Mouse (Mus musculus) CD8-positive naive resting alpha-beta T cell, adult 2 months (primary cell): ENCODE results near the gene Usp5.
"Not testable (repeated sequence)": the region's sequence is repeated elsewhere in the genome, so short reads cannot be mapped to it uniquely, and the experiment has no call there.

ENCODE experiments used
- DNase-seq, 2 experiments: peaks; one replicate each; pipeline ENCODE4 v3.0.0; 2022; ENCODE audit warnings: low read depth in 2 of 2, low spot score in 2 of 2

Gene Usp5

GRCm38 (mm10) chr6:124840241-124841167 is 11.2 kb upstream of the Usp5 start, which contains the start of gene Gnb3:
Gene Gnb3, minus strand, starts transcription at chr6:124840275.
- no peak for DNase-seq

GRCm38 (mm10) chr6:124839805-124840204 is 10.5 kb upstream of the Usp5 start:
- DNase-seq = no peak

GRCm38 (mm10) chr6:124836411-124836810 is 7.1 kb upstream of the Usp5 start:
- DNase-seq = no peak

- no peak for DNase-seq
These were observed 6.2 kb upstream of the Usp5 start for GRCm38 (mm10) chr6:124835531-124835930.

GRCm38 (mm10) chr6:124834512-124835081 is 5.3 kb upstream of the Usp5 start:
- no peak for DNase-seq

DNA sequence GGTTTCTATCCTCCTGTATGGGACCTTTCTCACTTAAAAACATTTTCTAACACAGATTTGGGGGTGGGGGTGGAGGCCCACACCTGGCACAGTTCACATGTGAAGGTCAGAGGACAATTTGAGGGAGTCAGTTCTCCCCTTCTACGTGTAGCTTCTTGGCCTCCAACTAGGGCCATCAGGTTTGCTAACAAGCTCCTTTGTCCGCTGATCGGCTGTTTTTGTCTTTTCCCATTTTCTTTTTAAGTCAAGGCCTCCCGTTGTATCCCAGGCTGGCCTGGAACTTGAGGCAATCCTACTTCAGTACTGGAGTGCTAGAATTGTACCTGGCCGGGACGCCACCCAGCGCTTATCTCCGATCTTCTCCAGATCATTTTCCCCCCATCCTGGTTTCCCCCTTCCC is 2.4 kb upstream of the Usp5 start:
- no peak for DNase-seq

DNA sequence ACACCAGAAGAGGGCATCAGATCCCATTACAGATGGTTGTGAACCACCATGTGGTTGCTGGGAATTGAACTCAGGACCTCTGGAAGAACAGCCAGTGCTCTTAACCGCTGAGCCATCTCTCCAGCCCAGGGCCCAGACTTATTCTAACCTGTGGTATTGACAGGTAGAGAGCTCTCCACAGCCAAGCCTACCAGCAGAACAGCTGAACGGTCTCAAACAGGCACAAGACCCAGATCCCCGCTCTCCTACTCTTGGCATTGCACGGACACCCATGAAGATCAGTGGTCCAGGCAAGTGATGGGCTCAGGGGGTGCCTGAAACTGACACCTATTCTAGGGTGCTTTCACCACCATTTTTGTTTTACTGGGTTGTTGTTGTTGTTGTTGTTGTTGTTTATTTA is 1.9 kb upstream of the Usp5 start:
- not testable (repeated sequence) for DNase-seq

- DNase-seq = peak; percentile 85 to 89
These were observed 766 bp upstream of the Usp5 start for GRCm38 (mm10) chr6:124829799-124830700.

GRCm38 (mm10) chr6:124828101-124828592 is 1.1 kb downstream of the Usp5 start:
- no peak for DNase-seq

- no peak for DNase-seq
These were observed 7.2 kb downstream of the Usp5 start for GRCm38 (mm10) chr6:124822049-124822448.

DNA sequence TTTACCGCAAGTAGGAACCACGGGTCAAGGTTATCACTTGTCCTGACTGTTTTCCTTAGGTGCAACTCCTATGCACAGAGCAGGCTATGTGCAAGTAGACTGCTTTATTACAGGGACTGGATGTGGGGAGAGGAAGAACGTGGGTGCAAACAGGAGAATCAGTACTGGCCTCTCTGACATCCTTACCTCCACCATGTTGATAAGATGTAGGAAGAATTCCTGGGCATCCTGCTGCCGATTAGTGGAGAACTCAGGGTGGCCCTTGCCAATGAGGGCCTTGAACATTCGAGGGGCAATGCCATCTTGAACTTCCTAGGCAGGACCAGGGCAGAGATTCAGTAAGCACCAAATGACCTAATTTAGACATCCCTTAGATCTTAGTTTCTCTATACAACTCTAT is 8.4 kb downstream of the Usp5 start:
- no peak for DNase-seq

DNA sequence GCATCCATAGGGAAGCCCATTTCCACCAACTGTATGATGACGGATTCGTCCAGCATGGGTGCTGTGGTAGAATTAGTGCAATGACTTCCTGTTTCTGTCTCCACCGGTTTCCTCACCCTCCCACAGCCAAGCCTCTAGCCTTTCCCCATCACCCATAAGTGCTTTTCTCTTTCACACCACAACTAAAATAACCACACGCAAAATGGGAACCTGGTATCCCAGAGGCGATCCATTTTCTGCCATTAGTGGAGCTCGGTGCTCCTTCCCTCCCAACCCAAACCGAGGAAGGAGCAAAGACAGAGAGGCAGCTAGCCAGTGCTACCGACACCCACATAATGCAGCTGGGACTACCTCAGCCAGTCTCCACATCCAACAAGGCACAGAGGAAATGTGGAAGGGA is 11.3 kb downstream of the Usp5 start:
- no peak for DNase-seq

GRCm38 (mm10) chr6:124817563-124817962 is 11.7 kb downstream of the Usp5 start:
- DNase-seq = no peak

DNA sequence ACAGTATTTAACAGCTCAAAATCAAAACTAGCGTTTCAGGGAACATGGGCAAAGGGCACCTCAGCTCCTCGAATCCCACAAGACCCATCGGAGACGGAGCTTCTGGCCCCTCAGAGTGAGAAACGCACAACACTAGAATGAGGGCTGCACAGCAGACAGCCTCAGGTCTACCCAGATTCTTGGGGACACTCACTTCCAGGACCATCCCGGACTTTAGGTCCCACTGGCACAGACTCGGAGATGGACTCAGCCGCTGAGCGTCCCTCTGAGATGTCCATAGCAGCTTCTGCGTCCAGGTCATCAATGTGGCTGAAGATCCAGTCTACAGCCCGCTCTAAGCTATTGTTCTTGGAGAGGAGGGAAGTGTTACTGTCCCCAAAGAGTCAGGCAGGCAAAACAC is 12.2 kb downstream of the Usp5 start:
- DNase-seq = no peak

GRCm38 (mm10) chr6:124816611-124817010 is 12.7 kb downstream of the Usp5 start:
- no peak for DNase-seq

DNA sequence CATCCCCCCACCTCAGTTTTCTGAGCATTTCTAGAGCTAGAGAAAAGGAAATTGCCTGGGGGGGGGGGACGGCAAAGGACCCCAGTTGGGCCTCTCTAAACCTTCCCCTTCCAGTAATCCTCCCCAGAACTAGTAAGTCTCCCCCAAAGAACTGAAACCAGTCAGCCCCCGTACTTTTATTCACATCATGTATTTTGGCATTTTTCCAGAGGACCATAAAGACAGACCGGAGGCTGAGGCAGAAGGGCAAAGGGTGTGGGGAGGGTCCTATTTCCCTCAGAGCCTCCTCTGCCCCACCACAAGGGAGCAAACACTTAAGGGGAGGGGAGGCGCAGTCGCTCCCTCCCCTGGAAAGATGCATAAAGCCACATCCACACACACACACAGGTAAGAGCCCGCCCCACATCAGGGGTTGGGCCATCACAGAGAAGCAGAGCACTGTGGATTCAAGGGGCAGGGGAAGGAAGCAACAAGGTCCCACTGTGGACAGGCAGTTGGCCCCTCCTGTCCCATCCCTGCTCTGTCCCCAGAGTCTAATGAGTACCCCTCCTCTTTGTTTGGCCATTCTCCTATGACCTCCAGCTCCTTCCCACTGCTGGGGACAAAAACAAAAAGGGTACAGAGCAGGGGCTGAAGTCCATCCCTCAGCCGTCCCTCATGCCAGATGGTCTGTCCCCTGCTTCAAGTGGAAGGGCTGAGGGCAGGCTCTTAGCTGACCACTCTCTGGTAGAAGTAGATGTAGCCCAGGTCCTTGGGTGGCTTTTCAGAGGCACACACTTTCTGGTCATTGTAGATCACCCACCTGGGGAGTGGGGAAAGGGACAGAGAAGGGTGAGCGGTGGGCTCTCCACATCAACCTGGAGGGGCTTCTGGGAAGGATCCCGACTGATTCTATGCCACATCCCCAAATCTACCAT is 14.2 kb downstream of the Usp5 start:
- DNase-seq = no peak

GRCm38 (mm10) chr6:124814448-124814847 is 14.8 kb downstream of the Usp5 start:
- no peak for DNase-seq

DNA sequence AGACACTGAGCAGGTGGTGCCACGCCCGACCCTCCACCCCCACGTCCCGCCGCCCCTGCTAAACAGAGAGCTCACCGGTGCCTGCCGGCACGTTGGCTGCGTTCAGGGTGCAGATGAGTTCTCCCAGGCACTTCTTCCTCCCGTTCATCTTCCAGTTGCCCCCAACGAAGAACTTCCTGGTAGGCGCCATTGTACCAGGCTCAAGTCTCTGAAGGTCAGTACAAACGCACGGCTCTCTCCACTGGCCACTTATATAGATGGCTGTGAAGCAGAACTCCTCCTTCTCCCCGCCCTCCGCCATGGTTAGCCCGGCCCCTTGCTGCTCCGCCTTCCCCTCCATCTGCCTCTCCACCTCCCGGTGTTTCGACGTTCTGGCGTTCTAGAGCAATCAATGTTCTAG is 15.4 kb downstream of the Usp5 start, which contains the start of gene Tpi1:
Gene Tpi1 (minus strand): TSS at position 364 of the 400 bp plus-strand sequence.
- peak; percentile 54 to 67 for DNase-seq

DNA sequence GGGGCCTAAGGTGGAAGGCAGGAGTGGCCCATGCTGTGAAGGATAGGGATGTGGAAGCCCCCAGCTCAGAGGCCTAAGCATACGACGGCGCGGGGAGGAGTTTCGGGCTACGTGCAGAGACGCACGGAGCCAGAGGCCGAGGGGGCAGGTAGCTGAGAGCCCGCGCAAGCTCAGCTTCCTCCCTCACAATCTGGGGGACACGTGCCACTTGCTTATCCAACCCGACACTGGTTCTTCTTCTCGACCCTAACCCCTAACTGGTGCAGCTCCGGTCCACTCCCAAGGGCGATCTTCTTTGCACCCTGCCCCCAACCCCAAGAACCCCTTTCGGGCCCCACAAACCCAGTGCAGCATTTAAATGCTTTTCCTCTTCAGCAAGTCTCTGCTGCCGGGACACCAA is 15.8 kb downstream of the Usp5 start:
- peak in 1 of 2 experiments; percentile 41 for DNase-seq

DNA sequence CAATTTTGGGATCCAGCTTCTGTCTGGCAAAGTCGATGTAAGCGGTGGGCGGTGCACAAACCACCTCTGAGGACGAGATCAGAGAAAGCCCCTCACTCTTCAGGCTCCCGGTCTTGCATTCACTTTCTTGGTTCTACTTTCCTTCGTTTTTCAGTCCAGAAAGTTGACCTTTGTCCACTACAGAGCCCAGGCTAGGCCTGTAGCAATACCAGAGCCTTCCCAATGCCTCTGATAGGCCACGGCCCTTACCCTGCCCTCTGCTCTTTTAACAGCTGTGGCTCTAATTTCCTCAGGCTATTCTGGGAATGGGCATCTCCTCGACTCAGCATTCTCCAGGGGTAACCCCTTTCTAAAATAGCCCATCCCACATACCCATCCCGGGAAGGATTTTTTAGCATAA is 16.4 kb downstream of the Usp5 start:
- DNase-seq = no peak
